Mouse (Mus musculus): ENCODE measurements at regions not wholly inside any gene's neighbourhood (a gene's known extent, or its start where the extent isn't known, plus 50 kb on each side); places are given as distances from the start of the nearest gene placed in this dataset.
A peak's percentile ranks its signal among the peaks of the same experiment; 100 is the strongest.

- DNase-seq (ENCODE audit: low read depth, low spot score) = no peak
These were observed 1326.3 kb upstream of the Slc7a12 start for GRCm38 (mm10) chr3:13154158-13154557.

GRCm38 (mm10) chr3:13168406-13168805 is 1312.1 kb upstream of the Slc7a12 start:
- peak; percentile 82 for DNase-seq (ENCODE audit: low read depth, low spot score)

Measured in ES-CJ7 (cell line).